Mouse (Mus musculus) hindbrain, embryonic 15.5 days (tissue): ENCODE measurements around the gene Cwc25. TPM values are rescaled to one million over a fixed set of nuclear protein-coding genes. Genes with fewer than 3 reads are reported as not detected.

Experiments
- ATAC-seq: fragments of 200-750 bp; cut with Nextera tagmentation; 2 replicates; pipeline ENCODE4 v1.8.0; 2017; ENCODE audit warnings: low read depth, moderate number of reproducible peaks, moderate TSS enrichment; ENCODE audit not compliant: low FRiP score
- H3K27ac ChIP-seq: fragments of 300-500 bp; sonication (generic); replicated peaks from 2 replicates; pipeline ENCODE4 v1.5.1; 2015; ENCODE audit warnings: mild to moderate bottlenecking, inconsistent platforms
- H3K27me3 ChIP-seq: fragments of 300-500 bp; sonication (generic); 2 replicates; pipeline ENCODE4 v1.6.1; 2015; ENCODE audit warnings: control low read depth, inconsistent platforms
- H3K36me3 ChIP-seq: fragments of 300-500 bp; sonication (generic); 2 replicates; pipeline ENCODE4 v1.6.1; 2015; ENCODE audit warnings: control low read depth, inconsistent platforms
- H3K4me1 ChIP-seq: fragments of 300-500 bp; sonication (generic); replicated peaks from 2 replicates; pipeline ENCODE4 v1.6.1; 2015; ENCODE audit warnings: control low read depth, inconsistent platforms
- H3K4me2 ChIP-seq: fragments of 300-500 bp; sonication (generic); 2 replicates; pipeline ENCODE4 v1.6.1; 2015; ENCODE audit warnings: moderate library complexity, mild to moderate bottlenecking, inconsistent platforms
- H3K4me3 ChIP-seq: fragments of 300-500 bp; sonication (generic); 2 replicates; pipeline ENCODE4 v1.5.1; 2015; ENCODE audit warnings: mild to moderate bottlenecking, inconsistent platforms
- H3K9ac ChIP-seq: fragments of 300-500 bp; sonication (generic); 2 replicates; pipeline ENCODE4 v1.6.1; 2015; ENCODE audit warnings: inconsistent platforms
- H3K9me3 ChIP-seq: fragments of 300-500 bp; sonication (generic); 2 replicates; pipeline ENCODE4 v1.6.1; 2016; ENCODE audit warnings: control low read depth, inconsistent platforms
- WGBS: fragments of 180-500 bp; shearing (Covaris S2); methylation state at CpG from one replicate; pipeline ENCODE4 v1.1.7; 2015; 5-methylcytosine and 5-hydroxymethylcytosine counted together
- polyA plus RNA-seq: library from polyadenylated mRNA; unstranded; fragments of >200 nt; fragmentation: Nextera tagmentation; extraction: Ambion mirVana; gene quantifications from 2 replicates; pipeline ENCODE4 v1.2.1, GENCODE M21; 2015

Gene Cwc25
- polyA plus RNA-seq, 1 experiment from 2014 or later, result 16.2 TPM

DNA sequence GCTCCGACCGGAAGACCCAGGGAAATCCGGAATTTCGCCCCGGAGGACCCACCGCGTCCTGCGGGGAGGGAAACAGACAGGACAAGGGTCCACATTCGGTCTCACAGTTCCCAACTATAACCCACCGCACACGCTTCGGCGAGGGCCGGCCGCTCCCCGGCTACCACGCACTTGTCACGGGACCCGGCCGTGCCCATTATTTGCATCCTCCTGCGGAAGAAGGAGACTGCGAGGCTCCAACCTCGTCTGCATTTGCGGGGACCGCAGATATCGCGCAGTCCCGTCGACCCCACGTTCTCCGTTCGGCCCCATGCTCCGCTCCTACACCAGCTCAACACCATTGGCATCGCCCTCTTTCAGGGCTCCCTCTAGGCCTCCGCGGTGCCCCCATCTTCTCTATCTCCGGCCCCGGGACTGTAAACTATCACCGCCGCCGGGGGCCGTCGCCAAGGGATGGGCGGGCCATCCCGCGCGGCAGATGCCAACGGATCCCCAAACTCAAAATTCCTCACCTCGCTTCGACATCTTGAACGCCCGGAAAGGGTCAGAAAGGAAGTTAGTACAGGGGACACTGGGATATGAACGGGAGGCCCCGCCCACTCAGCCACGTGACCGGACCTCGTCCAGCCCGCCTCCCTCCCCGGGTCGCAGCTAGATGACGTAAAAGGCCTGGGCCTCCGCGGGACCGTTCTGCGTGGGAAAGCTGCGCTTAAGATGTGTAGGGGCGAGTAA, 15.6 kb upstream of the Cwc25 start, which contains the start of gene Rpl23:
TSS of gene Rpl23 (minus strand) at position 606 of the 732 bp plus-strand sequence.
- H3K4me3 ChIP-seq, result peak within 1 kb of the TSS; percentile 71
- peaks cover 36% of the 10 kb centered on the region for H3K36me3 ChIP-seq
- H3K9ac ChIP-seq, result peak within 1 kb of the TSS; percentile 92
- H3K4me1 ChIP-seq, result peaks cover 28% of the 10 kb centered on the region
- no peaks in the 10 kb centered on the region for H3K27me3 ChIP-seq
- peak; percentile 95 for ATAC-seq
- no peaks in the 10 kb centered on the region for H3K9me3 ChIP-seq
- H3K27ac ChIP-seq, result peak within 1 kb of the TSS; percentile 82
- under 1% methylated on average over 67 of the region's 67 CpGs for WGBS
- peak within 1 kb of the TSS; percentile 66 for H3K4me2 ChIP-seq

DNA sequence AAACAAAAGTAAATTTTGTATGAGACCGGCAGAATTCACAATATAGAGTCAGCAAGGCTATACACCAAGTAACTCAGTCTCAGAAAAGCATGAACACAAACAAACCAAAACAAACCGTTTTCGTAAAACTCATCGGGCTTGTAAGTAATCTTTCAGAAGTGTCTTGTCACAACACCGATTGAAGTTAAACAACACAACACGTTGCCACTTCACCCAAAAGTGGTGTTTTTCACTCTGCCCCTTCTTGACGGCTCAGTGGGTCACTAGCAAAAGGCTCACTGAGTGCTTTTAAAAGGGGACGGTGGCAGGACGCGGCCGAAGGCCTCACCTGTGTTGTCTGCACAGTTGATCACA, 15.1 kb upstream of the Cwc25 start:
- H3K4me1 ChIP-seq, result peaks cover 28% of the 10 kb centered on the region
- H3K9ac ChIP-seq, result peak overlapping the region; percentile 92
- ATAC-seq, result no peak
- H3K36me3 ChIP-seq, result peaks cover 42% of the 10 kb centered on the region
- peak overlapping the region; percentile 82 for H3K27ac ChIP-seq
- H3K9me3 ChIP-seq, result no peaks in the 10 kb centered on the region
- H3K27me3 ChIP-seq, result no peaks in the 10 kb centered on the region
- peak overlapping the region; percentile 71 for H3K4me3 ChIP-seq
- peak overlapping the region; percentile 66 for H3K4me2 ChIP-seq
- WGBS, result 1% methylated on average over 11 of the region's 11 CpGs

DNA sequence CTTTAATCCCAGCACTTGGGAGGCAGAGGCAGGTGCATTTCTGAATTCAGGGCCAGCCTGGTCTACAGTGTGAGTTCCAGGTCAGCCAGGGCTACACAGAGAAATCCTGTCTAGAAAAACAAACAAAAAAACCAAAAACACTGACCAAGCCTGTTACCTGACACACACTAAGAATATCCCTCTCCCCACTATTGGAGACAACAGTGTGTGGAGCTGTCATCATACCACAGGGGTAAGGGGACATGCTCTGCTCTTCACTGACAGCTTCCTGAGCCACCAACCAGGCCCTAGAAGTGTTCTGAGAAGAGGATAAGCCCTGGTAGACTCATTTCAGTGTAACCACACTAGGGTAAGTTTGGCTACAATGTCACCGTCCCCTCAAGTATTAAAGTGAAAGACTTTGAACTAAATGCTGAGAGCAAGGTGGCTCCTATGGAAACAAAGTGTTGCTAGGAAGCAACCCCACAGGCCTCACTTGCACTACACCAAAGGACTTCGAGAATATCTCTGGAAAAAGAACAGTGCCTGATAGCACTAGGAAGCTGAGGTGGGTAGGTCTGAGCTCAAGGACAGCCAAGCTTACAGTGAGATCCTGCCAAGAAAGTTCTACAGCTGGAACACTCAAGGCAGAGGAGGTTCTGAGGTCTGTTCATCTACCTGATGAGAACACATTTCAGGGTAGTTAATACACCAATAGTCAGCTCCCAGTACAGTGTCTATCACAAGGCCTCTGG, 13.8 kb upstream of the Cwc25 start:
- Histone ChIP-seq H3K4me1 (peaks cover 28% of the 10 kb centered on the region), H3K4me3 (peak overlapping the region; percentile 71), H3K4me2 (peak overlapping the region; percentile 66), H3K36me3 (peaks cover 49% of the 10 kb centered on the region), H3K27me3 (no peaks in the 10 kb centered on the region), H3K27ac (no peak overlapping the region), H3K9me3 (no peaks in the 10 kb centered on the region), H3K9ac (peak overlapping the region; percentile 92; the same call in 1 of the 2 replicates)
- ATAC-seq, result no peak
- WGBS, result 79% methylated on average over 2 of the region's 2 CpGs

DNA sequence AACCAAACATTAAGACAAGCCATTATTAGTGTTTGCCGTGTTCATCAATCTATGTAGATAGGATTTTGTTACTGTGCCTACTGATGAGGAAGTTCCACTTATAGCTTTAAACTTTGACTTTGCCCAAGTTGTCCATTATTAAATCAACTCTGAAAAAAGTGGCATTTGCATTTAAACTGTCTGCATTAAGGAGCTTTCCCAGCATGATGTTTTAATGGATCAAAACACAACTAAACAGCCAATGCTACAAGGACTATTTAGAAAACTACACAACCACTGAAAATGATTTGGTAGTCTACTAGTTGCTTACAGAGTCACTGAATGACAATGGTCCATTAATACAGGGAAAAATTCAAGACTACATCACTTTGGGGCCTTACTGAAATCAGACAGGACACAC, 12.6 kb upstream of the Cwc25 start:
- H3K36me3 ChIP-seq, result peaks cover 49% of the 10 kb centered on the region
- no peak overlapping the region for H3K27ac ChIP-seq
- no peak overlapping the region for H3K4me2 ChIP-seq
- no peaks in the 10 kb centered on the region for H3K27me3 ChIP-seq
- no peak overlapping the region for H3K4me3 ChIP-seq
- H3K9me3 ChIP-seq, result no peaks in the 10 kb centered on the region
- ATAC-seq, result no peak
- H3K9ac ChIP-seq, result no peak overlapping the region
- 93% methylated on average over 1 of the region's 1 CpGs for WGBS
- H3K4me1 ChIP-seq, result peaks cover 28% of the 10 kb centered on the region

DNA sequence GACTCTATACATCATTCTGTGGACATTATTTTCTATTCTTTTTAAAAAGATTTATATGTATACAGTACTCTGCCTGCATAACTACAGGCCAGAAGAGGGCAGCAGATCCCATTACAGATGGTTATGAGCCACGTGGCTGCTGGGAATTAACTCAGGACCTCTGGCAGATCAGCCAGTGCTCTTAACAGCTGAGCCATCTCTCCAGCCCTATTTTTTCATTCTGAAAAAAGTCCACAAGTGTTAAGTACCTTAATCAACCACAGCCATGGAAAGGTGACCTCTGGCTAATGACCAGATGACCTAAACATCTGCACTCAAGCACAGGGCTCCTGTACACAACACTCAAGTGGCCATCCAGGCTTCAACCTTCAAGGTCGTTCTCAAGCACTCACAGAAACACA, 10.8 kb upstream of the Cwc25 start:
- no peaks in the 10 kb centered on the region for H3K27me3 ChIP-seq
- no peak overlapping the region for H3K4me2 ChIP-seq
- H3K9ac ChIP-seq, result no peak overlapping the region
- no peaks in the 10 kb centered on the region for H3K9me3 ChIP-seq
- peaks cover 22% of the 10 kb centered on the region for H3K4me1 ChIP-seq
- H3K36me3 ChIP-seq, result peaks cover 49% of the 10 kb centered on the region
- WGBS, result 45% methylated on average over 2 of the region's 2 CpGs
- H3K27ac ChIP-seq, result no peak overlapping the region
- ATAC-seq, result peak; percentile 17; the same call in 1 of the 2 replicates
- no peak overlapping the region for H3K4me3 ChIP-seq

DNA sequence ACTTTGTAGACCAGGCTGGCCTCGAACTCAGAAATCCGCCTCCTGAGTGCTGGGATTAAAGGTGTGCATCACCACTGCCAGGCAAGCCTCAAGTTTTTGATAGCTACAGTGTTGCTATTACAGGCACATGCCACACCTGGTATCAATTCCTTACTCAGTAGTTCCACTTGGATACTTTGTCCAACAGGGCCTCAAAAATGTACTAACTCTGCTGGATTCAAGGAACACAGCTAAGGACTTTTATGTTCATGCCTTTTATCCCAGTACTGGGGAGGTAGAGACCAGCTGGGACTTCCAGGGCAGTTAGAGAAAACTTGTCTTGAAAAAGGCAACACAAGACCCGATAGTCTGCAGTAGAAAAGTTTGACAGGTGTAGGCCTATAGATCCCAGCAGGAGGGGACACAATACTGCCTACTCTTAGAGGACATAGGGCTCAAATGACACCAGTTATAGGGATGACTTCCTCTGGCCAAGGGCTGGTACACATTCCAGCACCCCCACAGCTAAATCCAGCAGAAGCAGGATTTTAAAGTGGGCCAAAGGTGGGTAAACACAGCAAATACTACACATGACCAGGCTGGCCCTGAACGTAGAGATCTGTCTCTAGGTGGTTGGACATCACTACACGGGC, 10.3 kb upstream of the Cwc25 start:
- peaks cover 49% of the 10 kb centered on the region for H3K36me3 ChIP-seq
- H3K9me3 ChIP-seq, result no peaks in the 10 kb centered on the region
- peaks cover 22% of the 10 kb centered on the region for H3K4me1 ChIP-seq
- no peak overlapping the region for H3K4me2 ChIP-seq
- no peak overlapping the region for H3K4me3 ChIP-seq
- no peak overlapping the region for H3K9ac ChIP-seq
- H3K27me3 ChIP-seq, result no peaks in the 10 kb centered on the region
- H3K27ac ChIP-seq, result no peak overlapping the region
- WGBS, result 53% methylated on average over 5 of the region's 5 CpGs
- ATAC-seq, result peak; percentile 8; the same call in 1 of the 2 replicates

DNA sequence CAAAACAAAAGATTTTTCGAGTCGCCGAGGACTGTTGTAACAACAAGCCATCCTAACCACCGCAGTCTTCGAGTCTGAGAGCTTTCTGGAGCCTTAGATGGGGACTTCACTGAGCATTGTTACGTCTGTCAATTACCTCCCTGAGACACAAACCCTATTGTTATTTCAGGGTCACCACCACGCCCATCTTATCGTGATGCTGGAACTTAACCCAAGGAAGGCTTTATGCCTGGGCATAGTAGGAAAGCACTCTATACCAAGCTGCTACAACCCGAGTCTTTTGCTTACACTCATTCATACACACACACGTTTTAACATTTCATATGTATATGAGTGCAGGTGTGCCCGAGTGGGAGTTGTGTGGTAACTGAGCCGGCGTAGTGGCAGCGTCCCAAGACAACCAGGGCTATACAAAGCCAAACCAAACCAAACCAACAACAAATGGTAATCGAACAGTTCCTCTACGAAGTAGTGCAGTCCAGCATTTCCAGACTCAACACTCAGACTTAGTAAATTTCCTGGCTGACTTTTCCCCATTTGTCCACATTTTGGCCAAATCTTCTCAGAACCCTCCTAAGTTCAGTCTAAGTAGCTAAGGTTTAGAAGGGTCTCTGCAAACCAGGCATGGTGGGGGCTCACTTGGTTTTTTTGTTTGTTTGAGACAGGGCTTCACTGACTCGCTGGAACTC, 9.6 kb upstream of the Cwc25 start, which contains the start of gene 1700001P01Rik:
TSS of gene 1700001P01Rik (minus strand) at position 111 of the 689 bp plus-strand sequence.
- peaks cover 49% of the 10 kb centered on the region for H3K36me3 ChIP-seq
- WGBS, result 37% methylated on average over 17 of the region's 17 CpGs
- H3K9ac ChIP-seq, result no peak within 1 kb of the TSS

DNA sequence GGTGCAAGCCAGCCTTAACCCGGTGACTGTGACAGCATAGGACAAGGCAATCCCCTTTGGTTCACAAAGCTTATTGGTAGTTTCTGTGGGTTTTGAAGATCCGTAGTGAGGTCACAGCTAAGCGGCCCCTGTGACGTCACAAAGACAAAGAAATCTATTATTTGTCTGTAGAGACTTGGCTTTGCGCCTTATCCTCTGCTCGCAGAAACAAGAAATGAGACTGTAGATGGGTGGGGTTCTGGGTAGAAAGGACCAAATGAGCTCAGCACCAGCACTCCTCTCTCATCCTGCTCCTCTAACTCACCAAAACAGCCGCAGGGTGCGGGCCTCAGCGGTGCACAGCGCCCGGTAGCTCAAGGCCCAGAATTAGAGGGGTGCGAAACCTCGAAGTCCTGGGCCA, 8.8 kb upstream of the Cwc25 start:
- WGBS, result 74% methylated on average over 13 of the region's 13 CpGs
- Histone ChIP-seq H3K27ac (no peak overlapping the region), H3K9me3 (no peaks in the 10 kb centered on the region), H3K4me2 (no peak overlapping the region), H3K4me3 (no peak overlapping the region), H3K4me1 (peaks cover 10% of the 10 kb centered on the region), H3K27me3 (no peaks in the 10 kb centered on the region), H3K36me3 (peaks cover 42% of the 10 kb centered on the region), H3K9ac (no peak overlapping the region)
- ATAC-seq, result no peak

More for the DNA sequence above, 9.6 kb upstream of the Cwc25 start, which contains the start of gene 1700001P01Rik:
- Histone ChIP-seq H3K4me1 (peaks cover 18% of the 10 kb centered on the region), H3K4me3 (no peak within 1 kb of the TSS), H3K9me3 (no peaks in the 10 kb centered on the region), H3K27me3 (no peaks in the 10 kb centered on the region), H3K4me2 (no peak within 1 kb of the TSS), H3K27ac (no peak within 1 kb of the TSS)
- no peak for ATAC-seq

DNA sequence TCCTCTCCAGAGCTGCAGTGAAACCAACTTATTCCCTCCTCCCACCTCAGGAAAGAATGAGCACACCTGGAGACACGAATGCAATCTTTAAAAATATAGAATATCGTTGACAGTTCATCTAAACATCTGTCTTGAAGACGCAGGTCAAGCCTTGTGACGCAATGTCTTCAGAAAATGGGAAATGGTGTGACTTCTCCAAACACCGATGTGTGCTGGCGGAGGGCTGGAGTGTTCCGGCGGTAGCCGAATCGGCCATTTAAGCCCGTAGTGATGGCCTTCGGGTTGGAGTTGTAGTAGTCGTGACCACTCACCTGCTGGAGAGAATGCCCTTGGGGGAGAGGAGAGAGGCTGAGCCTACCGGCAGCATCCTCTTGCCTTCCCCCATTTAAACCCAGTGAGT, 5.1 kb upstream of the Cwc25 start:
- 82% methylated on average over 14 of the region's 14 CpGs for WGBS
- Histone ChIP-seq H3K27ac (no peak overlapping the region), H3K27me3 (no peaks in the 10 kb centered on the region), H3K9me3 (no peaks in the 10 kb centered on the region), H3K9ac (no peak overlapping the region), H3K4me1 (no peaks in the 10 kb centered on the region), H3K4me3 (no peak overlapping the region), H3K4me2 (no peak overlapping the region), H3K36me3 (peaks cover 8% of the 10 kb centered on the region; the same call in 1 of the 2 replicates)
- no peak for ATAC-seq

DNA sequence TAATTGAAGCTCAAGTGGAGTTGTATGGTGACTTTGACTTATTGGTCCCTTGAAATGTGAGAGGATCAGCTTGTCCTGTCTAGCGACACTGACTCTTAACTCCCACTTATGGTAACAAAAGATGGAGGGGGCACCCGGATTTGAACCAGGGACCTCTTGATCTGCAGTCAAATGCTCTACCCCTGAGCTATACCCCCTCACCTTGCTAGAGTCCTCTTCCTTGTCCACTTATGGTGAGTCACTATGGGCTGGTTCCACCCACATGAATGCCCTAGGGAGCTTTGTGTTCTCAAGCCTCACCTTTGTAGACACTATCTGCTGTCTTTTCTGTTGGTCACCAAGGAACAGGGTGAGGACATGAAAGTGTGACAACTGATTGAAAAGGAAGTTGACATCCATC, 3.3 kb upstream of the Cwc25 start:
- Histone ChIP-seq H3K27ac (no peak overlapping the region), H3K36me3 (no peaks in the 10 kb centered on the region), H3K9me3 (no peaks in the 10 kb centered on the region), H3K4me2 (no peak overlapping the region), H3K4me1 (peaks cover 13% of the 10 kb centered on the region), H3K9ac (no peak overlapping the region), H3K27me3 (no peaks in the 10 kb centered on the region), H3K4me3 (no peak overlapping the region)
- ATAC-seq, result no peak
- WGBS, result 38% methylated on average over 2 of the region's 2 CpGs

DNA sequence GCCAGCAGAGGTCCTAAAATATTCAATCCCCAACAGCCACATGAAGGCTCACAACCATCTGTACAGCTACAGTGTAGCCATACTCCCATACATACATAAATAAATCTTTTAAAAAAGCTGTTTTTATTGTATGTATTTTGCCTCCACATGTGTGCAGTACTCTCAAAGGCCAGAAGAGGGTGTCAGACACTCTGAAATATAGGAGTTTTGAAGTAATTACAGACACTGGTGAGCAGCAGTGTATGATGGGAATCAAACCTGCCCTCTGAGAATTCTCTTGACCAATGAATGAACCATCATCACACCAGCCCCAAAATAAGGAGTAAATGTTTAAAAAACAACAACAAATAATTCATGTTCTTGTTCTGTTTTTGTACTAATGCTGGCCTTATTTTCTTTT, 4.7 kb downstream of the Cwc25 start:
- Histone ChIP-seq H3K9me3 (no peaks in the 10 kb centered on the region), H3K27me3 (no peaks in the 10 kb centered on the region), H3K4me1 (peaks cover 21% of the 10 kb centered on the region), H3K36me3 (peaks cover 51% of the 10 kb centered on the region), H3K4me3 (no peak overlapping the region), H3K27ac (no peak overlapping the region), H3K9ac (no peak overlapping the region), H3K4me2 (no peak overlapping the region)
- no peak for ATAC-seq
